Mouse (Mus musculus) cerebellum, adult 18-20 months (tissue): ENCODE results near the gene Thap12.

Source experiments
- DNase-seq, 2 experiments: peaks; one replicate each; pipeline ENCODE4 v3.0.0; 2021

Thap12 gene

DNA sequence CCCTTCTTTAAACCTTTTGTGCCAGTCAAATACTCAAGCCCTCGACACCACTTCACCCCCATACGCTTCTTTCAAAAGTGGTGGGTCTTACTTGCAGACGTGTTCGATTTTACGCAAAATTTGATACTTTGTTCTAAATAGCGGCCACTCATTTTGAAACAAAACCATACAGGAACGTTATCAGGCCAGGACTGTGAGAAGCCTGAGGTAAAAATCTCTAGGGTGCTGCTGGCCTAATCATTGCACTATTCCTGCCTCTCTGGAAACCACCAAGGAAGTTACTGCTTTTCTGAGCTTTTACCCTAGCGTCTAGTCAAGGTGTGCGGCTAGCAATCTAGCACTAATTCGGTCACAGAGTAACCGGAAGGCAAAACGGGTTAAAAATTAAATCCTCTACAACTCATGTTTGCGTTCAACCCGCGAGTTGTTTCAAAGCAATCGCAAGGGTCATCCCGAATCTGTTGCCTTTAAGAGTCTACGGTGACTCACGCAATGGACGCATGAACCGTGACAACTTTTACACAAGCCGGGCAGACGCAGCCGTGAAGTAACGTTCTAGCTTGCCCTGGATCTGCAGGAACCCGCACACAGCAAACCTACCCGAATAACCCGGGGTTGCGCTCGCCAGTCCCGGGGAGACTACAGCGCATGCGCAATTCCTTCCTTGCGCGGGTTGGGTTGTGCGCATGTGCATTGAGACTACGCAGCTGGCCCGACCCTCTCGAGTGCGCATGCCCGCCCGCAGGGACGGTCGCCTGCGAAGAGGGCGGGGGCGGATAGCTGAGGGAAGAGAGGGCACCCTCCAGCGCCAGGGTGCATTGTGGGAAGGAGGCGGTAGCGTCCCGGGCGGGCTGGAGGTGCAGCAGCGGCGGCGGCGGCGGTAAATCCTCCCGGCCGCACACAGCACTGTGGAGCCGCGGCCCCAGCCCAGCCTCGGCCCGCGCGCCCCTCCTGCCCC, at the start of gene Thap12:
Gene Thap12, plus strand, starts transcription at position 821 of the 958 bp plus-strand sequence.
- DNase-seq, result peak; percentile 99 to 100

DNA sequence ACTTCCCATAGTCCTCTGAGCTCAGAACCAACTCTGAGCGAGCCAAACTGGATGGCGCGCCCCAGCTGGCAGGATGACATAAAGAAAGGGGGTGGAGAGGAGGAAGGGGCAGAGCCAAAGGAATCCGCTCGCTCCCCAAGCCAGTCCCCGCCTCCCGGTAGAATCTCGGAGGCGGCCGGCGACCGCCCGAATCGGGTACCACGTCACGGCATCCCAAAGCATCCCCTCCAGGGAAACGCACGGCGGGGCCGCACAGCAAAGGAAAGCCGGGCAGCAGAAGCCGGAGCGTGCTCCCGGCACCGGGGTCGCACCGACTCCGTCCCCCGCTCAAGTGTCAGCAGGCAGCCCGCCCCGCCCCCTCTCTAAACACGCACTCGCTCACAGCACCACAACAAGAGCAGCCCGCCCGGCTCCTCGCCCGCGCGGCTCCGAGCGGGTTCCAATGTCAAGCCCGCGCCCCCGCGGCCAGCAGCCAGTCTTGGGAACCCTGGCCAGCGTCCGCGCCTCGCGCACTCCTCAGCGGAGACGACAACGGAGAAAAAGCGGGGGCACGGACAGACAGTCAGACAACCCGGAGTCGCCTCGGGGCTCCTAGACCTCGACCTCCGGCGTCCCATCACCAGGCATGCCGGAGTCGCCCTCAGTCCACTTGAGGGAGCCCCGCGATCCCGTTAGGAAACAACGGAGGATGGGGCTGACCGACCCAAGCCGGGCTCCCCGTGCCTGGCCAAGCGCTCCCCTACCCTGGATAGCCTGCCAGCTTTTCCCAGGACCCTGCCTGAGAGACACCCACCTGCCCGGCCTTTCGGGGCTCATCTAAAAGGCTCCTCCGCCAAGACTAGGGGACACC, 47.0 kb upstream of the Thap12 start:
- peak; percentile 71 to 78 for DNase-seq

DNA sequence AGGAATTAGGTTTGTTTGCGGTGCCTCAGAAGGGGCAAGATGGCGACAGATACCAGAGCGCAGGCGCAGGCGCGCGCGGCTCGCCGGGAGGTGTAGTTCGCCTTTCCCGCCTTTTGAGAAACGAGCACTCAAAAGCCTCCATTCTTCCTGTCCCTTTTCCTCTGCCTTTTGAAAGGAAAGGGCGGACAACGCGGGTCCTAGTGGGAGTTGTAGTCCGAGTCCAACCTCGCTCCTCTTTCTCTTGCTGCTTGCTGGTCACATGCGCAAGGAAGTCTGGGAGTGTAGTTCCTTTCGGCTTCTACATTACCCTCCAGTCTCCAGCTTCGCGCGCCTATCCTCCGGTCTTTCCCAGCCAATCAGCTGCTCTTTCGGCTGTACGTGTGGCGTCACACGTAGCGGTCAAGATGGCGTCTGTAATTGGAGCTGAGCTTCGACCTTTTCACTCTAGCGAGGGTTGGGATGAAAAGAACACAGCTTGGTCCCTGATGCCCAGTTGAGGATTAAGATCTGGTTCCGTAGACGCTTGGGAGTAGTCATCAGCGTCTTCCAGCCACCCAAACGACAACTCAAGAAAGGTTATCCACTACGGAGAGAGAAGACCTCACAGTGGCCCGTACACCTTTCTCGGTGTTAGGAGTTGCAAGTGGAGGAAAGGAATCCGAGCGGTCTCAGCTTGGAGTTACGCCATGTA, 46.2 kb upstream of the Thap12 start, which contains the start of gene Emsy:
Gene Emsy, minus strand, starts transcription at position 253 of the 691 bp plus-strand sequence.
- peak; percentile 94 to 99 for DNase-seq

DNA sequence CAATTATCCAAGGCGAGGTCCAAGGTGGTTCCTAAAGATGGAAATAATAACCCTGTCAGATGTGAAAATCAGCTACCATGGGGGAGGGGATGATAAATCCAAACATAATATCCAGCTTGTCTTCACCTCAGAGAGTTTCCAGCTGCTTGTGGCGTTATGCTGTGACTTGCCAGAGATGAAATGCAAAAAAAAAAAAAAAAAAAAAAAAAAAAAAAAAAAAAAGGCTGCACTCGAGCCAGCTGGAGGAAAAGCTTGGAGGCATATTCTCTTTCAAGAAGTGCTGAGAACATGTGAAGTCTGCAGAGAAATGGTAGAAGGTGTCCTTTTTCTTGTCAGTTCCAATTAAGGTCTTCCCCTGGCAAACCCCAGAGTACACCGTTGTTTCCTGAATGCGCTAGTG, 37.7 kb upstream of the Thap12 start:
- no peak for DNase-seq

DNA sequence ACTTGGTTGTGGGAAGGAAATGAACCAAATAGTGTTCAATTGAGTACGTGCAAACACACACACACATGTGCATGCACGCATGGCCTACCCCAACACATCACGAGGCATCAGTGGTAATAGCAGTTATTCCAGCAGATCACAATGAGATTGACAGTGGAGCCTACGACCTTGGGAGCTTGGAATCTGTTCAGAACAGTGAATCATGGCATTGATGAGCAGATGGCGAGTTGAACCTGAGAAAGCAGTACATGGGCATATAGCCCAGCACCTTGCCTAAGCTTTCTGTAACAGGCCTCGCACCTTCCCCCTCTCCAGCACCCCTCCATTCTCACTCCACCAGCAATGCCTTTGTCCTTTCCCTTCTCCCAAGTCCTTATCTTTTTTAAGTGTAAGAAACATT, 37.2 kb upstream of the Thap12 start:
- peak in 1 of 2 experiments; percentile 5 for DNase-seq

DNA sequence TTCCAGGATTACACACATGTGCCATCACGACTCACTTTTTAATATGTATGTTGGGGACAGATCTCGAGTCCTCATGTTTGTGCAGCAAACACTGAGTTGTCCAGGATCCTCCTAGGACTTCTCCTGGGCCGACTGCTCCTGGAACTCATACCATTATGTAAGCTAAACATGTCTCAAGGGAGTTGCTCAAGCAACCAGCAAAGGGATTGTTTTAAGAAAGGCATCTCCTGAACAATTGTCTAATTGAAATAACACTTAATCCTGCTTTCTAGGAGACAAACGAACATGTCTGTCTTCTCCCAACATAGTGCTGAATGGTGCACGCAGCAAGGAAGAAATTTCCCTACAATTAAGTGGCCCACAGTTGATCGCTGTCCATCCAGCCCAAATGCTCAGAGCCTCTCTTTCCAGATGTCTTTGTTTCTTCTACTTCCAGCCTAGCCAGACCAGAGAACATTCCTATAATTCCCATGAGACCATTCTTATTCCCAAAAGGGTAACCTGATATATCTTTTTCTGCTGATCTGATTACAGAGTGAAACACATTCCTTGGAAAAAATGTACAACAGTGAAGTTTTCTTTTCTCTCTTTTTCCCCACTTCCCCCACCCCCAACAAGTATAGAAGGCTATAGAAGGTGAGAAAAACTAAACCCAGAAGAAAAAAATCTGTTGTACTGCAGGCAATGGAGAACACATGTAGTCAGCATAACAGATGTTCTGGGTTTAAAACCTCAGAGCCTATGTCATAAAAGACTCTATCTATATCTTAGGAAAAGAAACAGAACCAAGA, 34.8 kb upstream of the Thap12 start:
- DNase-seq, result no peak

DNA sequence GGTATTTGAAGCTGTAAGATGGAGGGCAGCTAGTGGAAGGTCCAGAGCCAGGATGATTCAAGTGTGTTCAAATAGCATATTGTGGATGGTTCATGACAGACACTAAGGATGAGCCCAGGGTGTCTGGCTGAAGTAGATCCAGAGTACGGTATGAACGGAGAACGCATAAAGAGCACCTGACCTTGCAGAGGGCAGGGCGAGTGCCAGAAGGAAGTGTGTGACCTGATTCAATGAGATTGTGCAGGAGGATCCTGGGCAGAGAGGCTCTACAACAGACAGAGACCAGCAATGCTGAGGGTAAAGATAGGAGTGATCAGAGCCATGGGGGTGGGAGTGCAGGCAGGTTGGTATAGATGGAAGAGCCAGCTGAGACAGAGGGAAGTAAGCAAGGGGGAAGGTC, 32.1 kb upstream of the Thap12 start:
- DNase-seq, result no peak

DNA sequence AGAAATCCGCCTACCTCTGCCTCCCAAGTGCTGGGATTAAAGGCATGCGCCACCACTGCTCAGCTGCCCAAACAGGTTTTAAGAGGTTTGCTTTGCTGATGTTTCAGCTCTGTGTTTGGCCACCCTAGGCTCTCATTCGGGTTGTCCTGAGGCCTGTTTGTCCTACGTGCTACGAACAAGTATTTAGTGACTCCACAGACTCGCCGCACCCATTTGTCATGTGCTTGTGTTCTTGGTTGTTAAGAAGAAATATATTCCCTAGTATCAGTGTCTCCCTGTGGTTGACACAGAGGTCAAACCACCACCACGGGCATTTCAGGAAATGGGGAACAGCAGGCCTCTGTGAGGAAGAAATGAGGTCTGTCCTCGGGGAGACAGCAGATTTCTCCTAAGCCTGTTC, 31.5 kb upstream of the Thap12 start:
- DNase-seq, result no peak

DNA sequence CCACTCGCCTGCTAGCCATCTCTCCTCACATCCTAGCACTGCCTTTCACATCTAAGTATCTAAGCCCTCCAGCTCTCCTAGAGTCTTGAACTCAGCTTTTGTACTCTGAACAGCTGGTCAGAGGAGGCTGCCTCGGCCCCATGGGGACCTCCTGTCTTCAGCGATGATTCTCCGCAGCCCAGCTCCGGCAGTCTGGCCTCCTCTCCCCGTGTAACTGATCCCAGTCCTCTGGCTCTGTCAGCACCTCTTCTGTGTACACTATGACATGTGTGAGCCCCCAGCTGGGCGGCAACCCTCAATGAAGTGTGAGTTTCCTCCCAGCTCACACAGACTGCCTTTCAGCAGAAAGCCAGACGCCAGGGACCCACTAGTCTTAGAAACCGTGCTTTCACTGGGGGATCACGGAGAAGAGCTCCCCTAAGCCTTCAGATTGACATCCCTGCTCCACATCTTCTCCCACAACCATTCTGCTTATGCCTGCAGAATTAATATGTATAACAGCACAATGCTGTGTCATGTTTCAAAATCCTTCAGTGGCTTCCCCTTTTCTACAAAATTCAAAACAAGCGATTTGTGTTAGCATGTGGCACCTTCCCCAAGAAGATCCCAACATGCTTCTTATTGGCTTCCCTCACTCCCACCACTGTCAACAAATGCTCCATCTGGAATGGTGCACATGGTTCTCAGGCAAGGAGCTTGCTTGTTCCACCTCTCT, 30.5 kb upstream of the Thap12 start:
- no peak for DNase-seq

DNA sequence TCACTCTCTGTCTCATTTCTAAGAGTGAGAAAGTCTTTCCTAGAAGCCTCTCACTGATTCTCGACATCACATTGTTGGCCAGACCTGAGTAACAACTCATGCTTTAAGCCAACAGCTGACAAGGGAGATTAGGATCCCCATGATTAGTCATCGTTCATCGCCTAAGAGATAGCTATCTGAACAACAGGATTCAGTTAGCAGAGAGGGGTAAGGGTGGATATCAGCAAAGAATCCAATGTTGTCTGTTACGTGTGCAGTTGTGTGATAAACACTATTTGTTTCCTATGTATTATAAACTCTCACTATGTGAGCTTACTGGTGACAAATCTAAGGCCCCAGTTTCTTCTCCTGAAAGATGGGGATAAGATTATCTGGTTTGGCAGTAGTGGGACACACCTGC, 28.6 kb upstream of the Thap12 start:
- no peak for DNase-seq

DNA sequence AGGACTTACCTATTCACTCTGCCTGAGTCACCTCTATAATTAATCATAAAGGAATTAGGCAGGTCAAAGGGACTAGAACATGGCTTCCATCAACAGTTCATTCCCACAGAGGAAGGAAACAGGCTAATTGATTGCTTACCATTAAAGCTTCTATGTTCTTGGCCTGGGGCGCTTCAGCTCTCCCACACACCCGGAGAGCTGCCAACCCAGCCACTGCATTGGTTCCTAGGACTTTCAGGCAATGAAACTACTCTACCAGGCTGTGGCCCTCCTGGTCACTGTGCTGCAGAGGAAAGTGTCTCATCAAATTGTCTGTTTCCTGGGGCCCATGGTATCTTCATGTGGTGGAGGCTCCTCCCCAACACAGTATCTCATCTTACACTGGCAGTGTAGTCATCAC, 25.4 kb upstream of the Thap12 start:
- DNase-seq, result no peak

DNA sequence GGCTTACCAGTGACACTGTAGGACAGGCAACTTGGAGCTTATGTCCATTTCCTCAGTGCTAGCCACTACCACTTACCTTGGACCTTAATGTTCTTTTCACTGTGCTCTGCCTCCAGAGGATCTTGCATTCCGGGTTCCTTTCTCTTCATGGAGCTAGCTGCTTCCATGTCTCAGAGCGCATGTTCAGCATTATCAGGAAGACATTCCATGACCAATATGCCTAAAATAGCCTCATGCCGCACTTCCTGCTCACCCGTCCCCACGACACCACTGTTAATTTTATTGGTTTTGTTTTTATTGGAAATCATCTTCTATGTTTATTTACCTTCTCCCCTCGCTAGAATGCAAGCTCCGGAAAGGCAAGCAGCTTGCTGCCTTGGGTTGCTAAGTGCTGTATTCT, 24.5 kb upstream of the Thap12 start:
- no peak for DNase-seq

DNA sequence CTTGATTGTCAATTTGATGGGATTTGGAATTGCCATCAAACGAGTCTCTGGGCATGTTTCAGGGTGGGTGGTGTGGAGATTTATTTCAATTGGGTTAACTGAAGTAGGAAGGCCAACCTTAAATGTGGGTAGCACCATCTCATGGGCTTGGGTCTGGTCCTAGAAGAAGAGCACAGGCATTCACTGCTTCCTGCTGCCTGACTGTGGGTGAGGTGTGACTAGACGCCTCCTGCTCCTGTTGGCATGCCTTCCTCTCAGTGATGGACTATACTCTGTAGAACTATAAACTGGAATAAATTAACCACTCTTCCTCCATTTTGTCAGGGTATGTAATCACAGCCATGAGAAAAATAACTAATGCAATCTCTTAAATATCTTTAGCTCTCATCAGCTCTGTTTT, 22.2 kb upstream of the Thap12 start:
- no peak for DNase-seq

DNA sequence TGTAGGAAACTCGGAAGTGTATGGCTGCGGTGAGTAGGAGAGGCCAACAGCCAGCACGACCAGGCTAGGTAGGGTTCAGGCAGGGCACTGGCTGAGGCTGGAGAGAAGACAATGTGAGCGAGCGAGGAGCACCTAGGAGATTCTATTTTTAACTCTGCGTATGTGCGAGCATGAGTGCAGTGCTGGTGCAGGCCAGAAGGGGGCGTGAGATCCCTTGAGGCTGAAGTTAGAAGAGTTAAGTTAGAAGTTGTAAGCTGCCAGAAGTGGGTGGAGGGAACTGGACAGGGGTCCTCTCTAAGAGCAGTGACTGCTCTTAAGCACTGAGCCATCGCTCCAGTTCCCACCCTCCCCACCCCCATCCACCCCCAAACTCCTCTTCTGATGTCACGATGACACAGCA, 20.1 kb upstream of the Thap12 start:
- no peak for DNase-seq

DNA sequence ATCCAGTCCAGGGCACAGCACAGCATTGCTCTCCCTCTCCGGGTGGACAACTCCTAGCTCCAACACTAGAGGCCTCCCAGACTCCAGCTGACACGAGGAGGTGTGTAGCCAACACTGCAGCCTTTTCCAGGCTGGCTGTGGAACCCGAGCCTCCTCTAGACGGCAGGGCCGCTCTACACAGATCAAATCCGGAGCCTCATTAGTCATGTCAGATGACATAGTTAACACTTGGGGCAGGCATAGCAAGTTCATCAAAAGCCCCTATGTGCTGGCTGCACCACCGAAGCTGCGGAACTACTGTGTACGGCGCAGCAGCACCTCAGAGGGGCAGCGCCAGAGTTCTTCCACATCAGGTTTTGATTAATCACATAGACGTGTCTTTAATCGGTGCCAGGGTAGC, 17.0 kb upstream of the Thap12 start:
- no peak for DNase-seq

DNA sequence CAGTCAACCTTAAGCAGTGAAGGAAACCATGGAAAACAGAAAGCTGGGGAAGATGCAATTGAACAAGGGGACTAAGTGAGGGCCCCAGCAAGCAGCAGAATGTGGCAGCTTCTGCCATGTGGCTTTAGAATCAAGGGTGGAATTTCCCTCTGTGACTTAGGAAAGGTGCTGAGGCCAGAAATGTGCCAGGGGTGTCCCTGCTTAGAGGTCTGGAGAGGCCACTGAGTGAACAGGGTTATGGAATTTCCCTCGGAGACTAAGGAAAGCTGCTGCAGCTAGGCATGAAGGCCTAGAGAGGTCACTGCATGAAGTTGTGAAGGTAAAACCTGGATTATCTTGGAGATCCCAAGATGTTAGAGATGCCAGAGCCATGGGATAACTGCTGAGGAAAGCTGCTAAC, 12.8 kb upstream of the Thap12 start:
- no peak for DNase-seq

DNA sequence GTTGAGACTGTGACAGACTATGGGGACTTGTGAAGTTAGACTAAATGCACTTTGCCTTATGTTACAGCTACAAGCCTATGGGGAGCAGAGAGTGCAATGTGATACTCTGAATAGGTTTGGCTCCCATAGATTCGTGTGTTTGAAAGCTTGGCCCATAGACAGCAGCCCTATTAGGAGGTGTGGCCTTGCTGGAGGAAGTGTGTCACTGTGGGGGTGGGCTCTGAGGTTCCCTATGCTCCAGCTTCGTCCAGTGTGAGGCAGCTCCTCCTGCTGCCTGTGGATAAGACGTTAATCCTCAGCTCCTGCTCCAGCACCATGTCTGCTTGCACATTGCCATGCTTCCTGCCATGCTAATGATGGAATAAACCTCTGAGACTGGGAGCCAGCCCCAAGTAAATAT, 12.1 kb upstream of the Thap12 start:
- no peak for DNase-seq

DNA sequence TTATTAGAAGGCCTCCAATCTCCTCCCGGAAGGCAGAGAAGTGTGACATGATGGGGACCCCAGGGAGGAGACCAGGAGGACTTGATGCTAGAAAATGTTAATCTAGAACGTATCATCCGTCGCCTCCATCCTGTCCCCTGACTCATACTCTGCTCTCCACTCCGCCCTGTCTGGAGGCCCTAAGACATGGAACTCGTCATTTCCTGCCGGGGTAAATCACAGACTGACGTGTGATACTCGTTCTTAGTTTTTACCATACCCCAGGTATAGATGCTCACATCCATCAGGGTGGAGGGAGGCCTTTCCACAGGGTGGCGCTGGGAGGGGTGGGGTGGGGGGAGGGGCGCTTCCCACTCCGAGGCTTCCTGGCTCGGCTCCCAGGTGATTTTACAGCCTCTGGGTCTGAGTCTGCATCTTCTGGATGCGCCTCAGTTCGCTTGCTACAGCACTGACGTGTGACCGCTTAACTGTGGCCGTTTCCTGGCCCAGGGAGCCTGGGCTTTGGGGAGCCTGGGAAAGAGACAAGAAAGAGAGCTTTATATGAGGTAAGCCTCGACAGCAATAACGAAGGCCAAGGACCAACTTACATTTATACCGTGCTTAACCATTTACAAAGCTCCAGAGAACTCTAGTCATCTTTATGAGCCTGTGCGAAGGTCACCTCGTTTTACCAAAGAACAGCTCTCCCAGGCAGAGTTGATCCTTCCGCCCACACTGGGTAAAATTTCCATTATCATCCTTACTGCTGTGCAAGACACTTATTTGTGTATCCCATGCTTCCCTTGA, 9.9 kb upstream of the Thap12 start:
- DNase-seq, result no peak

DNA sequence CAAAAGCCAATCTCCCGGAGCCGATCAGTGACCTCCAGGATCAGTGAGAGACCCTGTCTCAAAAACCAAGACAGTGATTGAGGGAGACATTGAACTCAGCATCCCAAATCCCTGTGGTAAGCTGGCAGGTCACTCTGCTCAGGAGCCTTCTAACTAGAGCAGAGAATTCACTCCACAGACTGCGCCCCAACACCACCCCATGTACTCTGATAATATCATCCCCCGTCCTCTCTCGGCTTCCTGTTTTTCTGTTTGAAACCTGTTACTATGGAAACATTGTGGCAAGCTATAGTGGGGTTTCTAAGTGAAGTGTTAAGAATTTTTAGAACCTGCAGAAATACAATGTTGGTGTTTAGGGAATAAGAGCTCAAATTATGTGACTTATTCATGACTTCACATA, 8.9 kb upstream of the Thap12 start:
- no peak for DNase-seq

DNA sequence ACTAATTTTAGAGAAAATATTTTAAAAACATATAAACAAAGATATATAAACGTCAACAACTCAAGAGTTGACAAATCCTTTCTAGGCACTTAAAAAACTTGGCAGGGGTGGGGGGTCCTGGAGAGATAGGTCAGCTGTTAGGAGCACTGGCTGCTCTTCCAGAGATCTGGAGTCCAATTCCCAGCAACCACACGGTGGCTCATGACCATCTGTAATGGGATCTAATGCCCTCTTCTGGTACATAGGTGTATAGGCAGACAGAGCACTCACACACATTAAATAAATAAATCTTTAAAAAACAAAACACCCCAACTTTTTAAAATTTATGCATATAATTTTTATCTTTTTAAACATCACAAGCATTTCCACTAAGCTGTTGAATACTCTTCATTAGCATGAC, 5.4 kb upstream of the Thap12 start:
- DNase-seq, result no peak

DNA sequence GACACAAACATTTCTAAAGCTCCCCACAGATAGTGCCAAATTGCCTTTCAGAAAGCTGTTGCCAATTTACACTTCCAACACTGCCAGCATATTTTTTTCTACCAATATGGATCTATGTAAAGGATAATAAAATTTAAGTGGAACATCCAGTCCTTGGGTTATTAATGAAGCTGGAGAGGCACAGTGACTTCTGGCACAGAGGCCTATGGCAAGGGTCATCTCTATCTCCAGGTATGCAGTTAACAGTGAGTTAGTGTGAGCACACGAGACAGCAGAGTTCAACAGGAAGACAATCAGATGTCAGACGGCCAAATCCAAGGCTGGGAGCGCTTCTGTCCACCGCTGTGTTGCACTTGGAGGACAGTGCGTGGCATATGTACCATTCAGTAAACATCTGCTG, 4.9 kb upstream of the Thap12 start:
- no peak for DNase-seq
